Mouse (Mus musculus) naive thymus-derived CD4-positive, alpha-beta T cell, adult 5 months (primary cell): Measurements from ENCODE around the gene Esyt2. TPM values are rescaled to one million over a fixed set of nuclear protein-coding genes. Genes with fewer than 3 reads are reported as not detected.

Experiments used
- polyA plus RNA-seq: library from polyadenylated mRNA; unstranded; fragments of 100-300 nt; shearing (Covaris generic); gene quantifications from one replicate; pipeline ENCODE4 v1.2.1, GENCODE M21; 2017

Esyt2 gene
- polyA plus RNA-seq: 199 TPM

DNA sequence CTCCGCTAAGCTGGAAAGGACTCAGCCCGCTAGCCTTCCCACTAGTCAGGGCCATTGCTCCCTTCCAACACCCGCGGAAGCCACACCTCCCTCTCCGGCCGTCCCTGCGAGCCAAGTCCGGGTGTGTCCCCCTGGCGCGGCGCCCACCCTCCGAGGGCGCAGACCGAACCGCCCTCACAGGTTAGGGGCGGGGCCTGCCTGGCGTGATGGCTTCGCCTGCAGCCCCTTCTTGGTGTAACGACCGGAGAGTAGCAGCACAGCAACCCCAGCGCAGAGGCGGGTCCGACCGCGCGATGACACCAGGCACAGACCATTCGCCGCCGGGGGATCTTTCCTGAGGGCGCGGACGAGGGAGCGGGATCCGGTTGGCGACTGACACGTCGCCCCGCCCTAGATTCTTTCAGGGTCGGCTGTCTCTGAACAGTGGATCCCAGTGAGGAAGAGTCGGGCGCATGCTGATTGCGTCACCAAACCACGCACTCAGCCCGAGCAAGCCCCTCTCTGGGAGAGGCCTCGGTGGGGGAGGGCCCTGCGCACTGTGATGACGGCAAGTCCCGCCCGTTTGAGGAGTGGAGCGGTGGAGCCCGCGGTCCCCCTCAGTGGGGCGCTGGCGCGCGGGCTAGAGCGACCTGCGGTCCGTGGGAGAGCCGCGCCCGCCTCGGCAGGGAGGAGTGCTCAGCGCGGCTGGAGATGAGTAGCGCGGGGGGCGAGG, at the start of gene Esyt2:
Esyt2 (plus strand) TSS at position 544 of the 712 bp plus-strand sequence.

DNA sequence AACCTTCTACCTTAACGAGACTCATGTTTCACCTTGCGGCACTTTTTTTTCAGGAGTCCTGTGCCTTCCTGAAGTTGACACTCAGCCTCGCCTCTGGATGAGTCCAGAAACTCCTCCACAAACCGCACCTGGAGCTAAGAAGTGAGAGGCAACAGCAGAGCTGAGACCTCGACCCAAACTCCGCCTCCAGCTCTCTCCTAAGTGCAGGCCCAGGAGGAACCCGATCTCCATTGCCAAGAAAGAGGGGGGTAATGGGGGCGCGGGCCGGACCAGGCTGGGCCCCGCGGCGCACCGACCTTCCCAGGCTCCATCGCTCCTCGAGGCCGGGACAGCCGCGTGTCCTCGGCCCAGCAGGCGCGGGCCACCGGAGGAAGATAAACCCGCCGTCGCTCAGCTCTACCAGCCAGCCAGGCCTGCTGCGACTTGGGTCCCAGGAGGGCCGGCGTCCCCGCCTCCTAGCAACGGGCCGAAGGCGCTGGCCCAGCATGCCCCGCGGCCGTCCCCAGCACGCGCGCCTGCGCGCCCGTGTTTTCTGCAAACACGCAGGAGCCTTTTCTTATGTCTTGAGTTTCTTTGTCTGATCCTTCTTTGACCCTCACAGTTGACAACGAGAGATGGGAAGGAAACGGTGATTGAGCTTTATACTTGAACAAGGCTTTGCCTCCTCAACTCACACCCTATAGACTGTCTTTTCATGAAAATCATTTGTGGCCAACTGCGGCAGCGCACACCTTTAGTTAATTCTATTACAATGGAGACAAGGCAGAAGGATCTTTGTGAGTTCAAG, 18.2 kb upstream of the Esyt2 start, which contains the start of gene Wdr60:
Wdr60 (minus strand) TSS at position 468 of the 787 bp plus-strand sequence.

DNA sequence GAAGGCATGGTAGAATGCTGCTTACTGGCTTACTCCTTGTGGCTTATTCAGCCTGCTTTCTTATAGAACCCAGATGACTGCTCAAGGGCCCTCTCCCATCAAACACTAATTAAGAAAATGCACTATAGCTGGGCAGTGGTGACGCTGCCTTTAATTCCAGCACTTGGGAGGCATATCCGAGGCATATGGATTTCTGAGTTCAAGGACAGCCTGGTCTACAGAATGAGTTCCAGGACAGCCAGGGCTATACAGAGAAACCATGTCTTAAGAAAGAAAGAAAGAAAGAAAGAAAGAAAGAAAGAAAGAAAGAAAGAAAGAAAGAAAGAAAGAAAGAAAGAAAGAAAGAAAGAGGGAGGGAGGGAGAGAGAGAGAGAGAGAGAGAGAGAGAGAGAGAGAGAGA, 5.9 kb upstream of the Esyt2 start, which contains the start of gene Gm11027:
Gm11027 (plus strand) TSS at position 301 of the 400 bp plus-strand sequence.

DNA sequence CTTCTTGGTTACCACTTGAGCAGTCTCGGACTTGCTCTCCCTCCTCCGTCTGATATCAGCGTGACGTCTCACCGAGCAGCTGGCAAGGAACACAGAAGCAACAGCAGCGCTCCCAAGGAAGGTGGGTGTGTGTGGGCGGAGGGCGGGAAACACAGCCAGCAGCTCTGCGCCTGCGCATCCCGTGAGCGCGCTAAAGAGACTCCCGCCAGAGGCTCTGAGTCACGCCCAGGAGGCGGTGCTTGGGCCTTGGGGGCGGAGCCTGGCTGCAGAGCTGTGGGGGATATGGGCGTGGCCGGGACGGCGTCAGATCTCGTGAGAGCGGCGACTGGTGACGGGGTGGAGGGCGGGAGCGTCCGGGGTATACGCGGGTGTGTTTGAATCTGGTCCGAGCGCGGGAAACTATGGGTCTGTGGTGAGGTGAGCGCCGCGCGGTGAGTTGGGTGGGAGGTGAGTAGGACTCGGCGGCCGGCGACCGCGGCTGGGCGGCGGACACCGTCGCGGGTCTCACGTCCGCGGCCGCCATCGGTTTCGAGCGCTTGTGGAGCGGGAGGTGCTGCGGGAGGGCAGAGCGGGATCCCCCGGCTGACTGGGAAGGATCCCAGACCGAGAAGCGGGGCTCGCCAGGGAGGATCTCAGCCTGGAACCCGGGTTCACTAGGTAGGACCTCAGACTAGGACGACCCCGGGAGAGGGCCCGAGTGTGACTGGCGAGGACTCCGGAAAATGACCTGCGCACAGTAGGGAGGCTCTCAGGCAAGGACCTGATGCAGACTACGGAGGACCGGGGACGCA, 124.2 kb downstream of the Esyt2 start, which contains the start of gene Ncapg2:
Ncapg2 (plus strand) TSS at position 358 of the 791 bp plus-strand sequence.

Other genes starting within 250 kb of the Esyt2 start
- 40.0 TPM for gene Zfp386, start 233.5 kb upstream of the Esyt2 start, polyA plus RNA-seq
- not detected for gene Vipr2, start 203.5 kb upstream of the Esyt2 start, polyA plus RNA-seq
- 0.47 TPM for gene Wdr60, start 18.2 kb upstream of the Esyt2 start, polyA plus RNA-seq
- not detected for gene Gm11027, start 5.8 kb upstream of the Esyt2 start, polyA plus RNA-seq
- gene Ncapg2, start 124.2 kb downstream of the Esyt2 start, polyA plus RNA-seq: 1.4 TPM
- gene Ptprn2, start 204.5 kb downstream of the Esyt2 start, polyA plus RNA-seq: not detected